Mouse (Mus musculus) intestine, embryonic 14.5 days (tissue): ENCODE results near the gene Rad23b. TPM values are rescaled to one million over a fixed set of nuclear protein-coding genes. Genes with fewer than 3 reads are reported as not detected.
"Not testable (repeated sequence)": the region's sequence is repeated elsewhere in the genome, so short reads cannot be mapped to it uniquely, and the experiment has no call there.

Experiments used
- ATAC-seq: fragments of 200-750 bp; cut with Nextera tagmentation; replicated peaks from 2 replicates; pipeline ENCODE4 v1.8.0; 2017; ENCODE audit warnings: low read depth, moderate number of reproducible peaks, moderate TSS enrichment, moderate library complexity; ENCODE audit not compliant: low FRiP score, low TSS enrichment
- DNase-seq: peaks from one replicate; pipeline ENCODE4 v3.0.0-alpha.2; 2018; ENCODE audit warnings: low spot score
- H3K27ac ChIP-seq: fragments of 300-500 bp; sonication (generic); 2 replicates; pipeline ENCODE4 v1.5.1; 2014; ENCODE audit warnings: low read depth, mild to moderate bottlenecking, control low read depth
- H3K27me3 ChIP-seq: fragments of 300-500 bp; sonication (generic); replicated peaks from 2 replicates; pipeline ENCODE4 v1.6.1; 2014; ENCODE audit warnings: low read length, control low read depth; ENCODE audit not compliant: control insufficient read depth, insufficient read depth
- H3K36me3 ChIP-seq: fragments of 300-500 bp; sonication (generic); 2 replicates; pipeline ENCODE4 v1.6.1; 2014; ENCODE audit warnings: low read length, control low read depth; ENCODE audit not compliant: control insufficient read depth, insufficient read depth
- H3K4me1 ChIP-seq: fragments of 300-500 bp; sonication (generic); replicated peaks from 2 replicates; pipeline ENCODE4 v1.6.1; 2014; ENCODE audit warnings: low read length, control low read depth, mixed read lengths; ENCODE audit not compliant: control insufficient read depth, insufficient read depth
- H3K4me2 ChIP-seq: fragments of 300-500 bp; sonication (generic); 2 replicates; pipeline ENCODE4 v1.6.1; 2014; ENCODE audit warnings: low read length
- H3K4me3 ChIP-seq: fragments of 300-500 bp; sonication (generic); 2 replicates; pipeline ENCODE4 v1.5.1; 2014; ENCODE audit warnings: low read depth, low read length, control low read depth, mixed read lengths
- H3K9ac ChIP-seq: fragments of 300-500 bp; sonication (generic); 2 replicates; pipeline ENCODE4 v1.6.1; 2014; ENCODE audit warnings: mild to moderate bottlenecking, low read length
- H3K9me3 ChIP-seq: fragments of 300-500 bp; sonication (generic); 2 replicates; pipeline ENCODE4 v1.6.1; 2016; ENCODE audit warnings: low read length, control low read depth; ENCODE audit not compliant: control insufficient read depth
- WGBS: fragments of 180-500 bp; shearing (Covaris S2); extraction: QIAGEN DNeasy Blood & Tissue Kit; methylation state at CpG from one replicate; pipeline ENCODE4 v1.1.7; 2014; 5-methylcytosine and 5-hydroxymethylcytosine counted together
- polyA plus RNA-seq: library from polyadenylated mRNA; unstranded; fragments of >200 nt; fragmentation: Nextera tagmentation; extraction: Ambion mirVana; gene quantifications from 2 replicates; pipeline ENCODE4 v1.2.1, GENCODE M21; 2014

Rad23b gene
- polyA plus RNA-seq, 1 experiment from 2014 or later = 70.6 TPM

- ATAC-seq (no peak), DNase-seq (no peak)
- Histone ChIP-seq H3K9me3 (peaks cover 5% of the 10 kb centered on the region; the same call in 1 of the 2 replicates), H3K4me3 (no peak overlapping the region), H3K36me3 (no peaks in the 10 kb centered on the region), H3K9ac (no peak overlapping the region), H3K27ac (no peak overlapping the region), H3K4me1 (no peaks in the 10 kb centered on the region), H3K27me3 (no peaks in the 10 kb centered on the region), H3K4me2 (peak overlapping the region; percentile 37; the same call in 1 of the 2 replicates)
- WGBS = 52% methylated on average over 11 of the region's 11 CpGs
Measured at GRCm38 (mm10) chr4:55398901-55399300, 49.1 kb downstream of the Rad23b start.

- Histone ChIP-seq H3K27me3 (no peaks in the 10 kb centered on the region), H3K9me3 (peaks cover 5% of the 10 kb centered on the region; the same call in 1 of the 2 replicates), H3K9ac (no peak overlapping the region), H3K27ac (no peak overlapping the region), H3K4me1 (no peaks in the 10 kb centered on the region), H3K36me3 (no peaks in the 10 kb centered on the region), H3K4me3 (no peak overlapping the region), H3K4me2 (no peak overlapping the region)
- 82% methylated on average over 3 of the region's 3 CpGs for WGBS
- DNase-seq = no peak
- ATAC-seq = no peak
Measured at GRCm38 (mm10) chr4:55405329-55405728, 55.5 kb downstream of the Rad23b start.

- Histone ChIP-seq H3K9ac (no peak overlapping the region), H3K4me1 (no peaks in the 10 kb centered on the region), H3K9me3 (peaks cover 1% of the 10 kb centered on the region; the same call in 1 of the 2 replicates), H3K4me3 (no peak overlapping the region), H3K36me3 (no peaks in the 10 kb centered on the region), H3K27me3 (no peaks in the 10 kb centered on the region), H3K27ac (no peak overlapping the region), H3K4me2 (no peak overlapping the region)
- ATAC-seq = no peak
- DNase-seq = no peak
- WGBS = 100% methylated on average over 1 of the region's 1 CpGs
Measured at GRCm38 (mm10) chr4:55406558-55406957, 56.7 kb downstream of the Rad23b start.

GRCm38 (mm10) chr4:55408081-55408480 lies 58.2 kb downstream of the Rad23b start:
- no peak overlapping the region for H3K27ac ChIP-seq
- no peaks in the 10 kb centered on the region for H3K27me3 ChIP-seq
- H3K4me2 ChIP-seq = no peak overlapping the region
- ATAC-seq = no peak
- no peak overlapping the region for H3K9ac ChIP-seq
- no peaks in the 10 kb centered on the region for H3K36me3 ChIP-seq
- no peaks in the 10 kb centered on the region for H3K4me1 ChIP-seq
- H3K9me3 ChIP-seq = no peaks in the 10 kb centered on the region
- 53% methylated on average over 2 of the region's 2 CpGs for WGBS
- no peak overlapping the region for H3K4me3 ChIP-seq
- no peak for DNase-seq

GRCm38 (mm10) chr4:55409025-55409424 lies 59.2 kb downstream of the Rad23b start:
- Histone ChIP-seq H3K9ac (no peak overlapping the region), H3K27ac (no peak overlapping the region), H3K4me2 (no peak overlapping the region), H3K9me3 (no peaks in the 10 kb centered on the region), H3K4me3 (no peak overlapping the region), H3K36me3 (no peaks in the 10 kb centered on the region), H3K4me1 (no peaks in the 10 kb centered on the region), H3K27me3 (no peaks in the 10 kb centered on the region)
- DNase-seq = no peak
- WGBS = 94% methylated on average over 16 of the region's 16 CpGs
- no peak for ATAC-seq

- H3K4me3 ChIP-seq, H3K9ac ChIP-seq, ATAC-seq, DNase-seq, H3K27ac ChIP-seq, H3K4me1 ChIP-seq, H3K27me3 ChIP-seq, H3K9me3 ChIP-seq, H3K36me3 ChIP-seq, H3K4me2 ChIP-seq: not testable (repeated sequence)
- WGBS = 88% methylated on average over 1 of the region's 1 CpGs
Measured at GRCm38 (mm10) chr4:55409578-55410224, 59.9 kb downstream of the Rad23b start.

GRCm38 (mm10) chr4:55415864-55416263 lies 66.0 kb downstream of the Rad23b start:
- WGBS = 57% methylated on average over 3 of the region's 3 CpGs
- Histone ChIP-seq H3K9me3 (no peaks in the 10 kb centered on the region), H3K36me3 (no peaks in the 10 kb centered on the region), H3K4me1 (no peaks in the 10 kb centered on the region), H3K9ac (no peak overlapping the region), H3K27me3 (no peaks in the 10 kb centered on the region), H3K27ac (no peak overlapping the region), H3K4me2 (no peak overlapping the region), H3K4me3 (no peak overlapping the region)
- no peak for ATAC-seq
- no peak for DNase-seq

GRCm38 (mm10) chr4:55426250-55426649 lies 76.4 kb downstream of the Rad23b start:
- Histone ChIP-seq H3K27me3 (no peaks in the 10 kb centered on the region), H3K4me1 (no peaks in the 10 kb centered on the region), H3K4me3 (no peak overlapping the region), H3K27ac (no peak overlapping the region), H3K9ac (no peak overlapping the region), H3K9me3 (no peaks in the 10 kb centered on the region), H3K36me3 (no peaks in the 10 kb centered on the region), H3K4me2 (no peak overlapping the region)
- 74% methylated on average over 4 of the region's 4 CpGs for WGBS
- 0 out of 2 replicates have a peak, but pooled peaks have one; percentile 27 for ATAC-seq
- no peak for DNase-seq
